Mouse (Mus musculus) liver, postnatal 0 days (tissue): ENCODE results near the gene Ift43. TPM values are rescaled to one million over a fixed set of nuclear protein-coding genes. Genes with fewer than 3 reads are reported as not detected.

Source experiments
- ATAC-seq: fragments of 200-750 bp; cut with Nextera tagmentation; 2 replicates; pipeline ENCODE4 v1.8.0; 2017; ENCODE audit warnings: mild to moderate bottlenecking, moderate library complexity
- DNase-seq: peaks from one replicate; pipeline ENCODE4 v3.0.0-alpha.2; 2016
- H3K27ac ChIP-seq: fragments of 300-500 bp; sonication (generic); 2 replicates; pipeline ENCODE4 v1.5.1; 2014; ENCODE audit warnings: antibody characterized with exemption, moderate library complexity, mild to moderate bottlenecking, low read depth
- H3K27me3 ChIP-seq: fragments of 300-500 bp; sonication (generic); 2 replicates; pipeline ENCODE4 v1.6.1; 2014; ENCODE audit warnings: low read length, control low read depth, mixed read lengths; ENCODE audit not compliant: insufficient read depth
- H3K36me3 ChIP-seq: fragments of 300-500 bp; sonication (generic); replicated peaks from 2 replicates; pipeline ENCODE4 v1.6.1; 2014; ENCODE audit warnings: mild to moderate bottlenecking, control low read depth, low read length, moderate library complexity, mixed read lengths; ENCODE audit not compliant: insufficient read depth
- H3K4me1 ChIP-seq: fragments of 300-500 bp; sonication (generic); 2 replicates; pipeline ENCODE4 v1.6.1; 2014; ENCODE audit warnings: antibody characterized with exemption, mild to moderate bottlenecking, control low read depth; ENCODE audit not compliant: insufficient read depth
- H3K4me2 ChIP-seq: fragments of 300-500 bp; sonication (generic); 2 replicates; pipeline ENCODE4 v1.6.1; 2014; ENCODE audit warnings: low read depth, mild to moderate bottlenecking, low read length, moderate library complexity, mixed read lengths
- H3K4me3 ChIP-seq: fragments of 300-500 bp; sonication (generic); 2 replicates; pipeline ENCODE4 v1.5.1; 2014; ENCODE audit warnings: low read depth, low read length
- H3K9ac ChIP-seq: fragments of 300-500 bp; sonication (generic); replicated peaks from 2 replicates; pipeline ENCODE4 v1.6.1; 2014; ENCODE audit warnings: mild to moderate bottlenecking, moderate library complexity
- H3K9me3 ChIP-seq: fragments of 300-500 bp; sonication (generic); 2 replicates; pipeline ENCODE4 v1.6.1; 2016; ENCODE audit warnings: mild to moderate bottlenecking, control low read depth, low read length, mixed read lengths
- CTCF ChIP-seq: sonication (generic); IDR thresholded peaks from 2 replicates; pipeline ENCODE4 v1.5.1; 2016; ENCODE audit warnings: antibody characterized with exemption, low read depth
- EP300 ChIP-seq: IDR thresholded peaks from 2 replicates; pipeline ENCODE4 v1.6.1; 2016; ENCODE audit warnings: antibody characterized with exemption, low read depth, mild to moderate bottlenecking
- WGBS: fragments of 180-500 bp; shearing (Covaris S2); extraction: QIAGEN DNeasy Blood & Tissue Kit; methylation state at CpG from one replicate; pipeline ENCODE4 v1.1.7; 2014; ENCODE audit not compliant: insufficient replicate concordance; 5-methylcytosine and 5-hydroxymethylcytosine counted together
- polyA plus RNA-seq: library from polyadenylated mRNA; unstranded; fragments of >200 nt; fragmentation: Nextera tagmentation; extraction: Ambion mirVana; gene quantifications from 2 replicates; pipeline ENCODE4 v1.2.1, GENCODE M21; 2015

Ift43 gene
- polyA plus RNA-seq, 1 experiment from 2014 or later, result 8.4 TPM

GRCm38 (mm10) chr12:86181320-86181751 is 99.0 kb downstream of the Ift43 start:
- Histone ChIP-seq H3K9ac (no peak overlapping the region), H3K4me2 (no peak overlapping the region), H3K9me3 (no peaks in the 10 kb centered on the region), H3K27ac (no peak overlapping the region), H3K27me3 (no peaks in the 10 kb centered on the region), H3K4me1 (no peaks in the 10 kb centered on the region), H3K36me3 (no peaks in the 10 kb centered on the region), H3K4me3 (no peak overlapping the region)
- DNase-seq, result no peak
- no peak for TF ChIP-seq EP300
- TF ChIP-seq CTCF, result no peak
- no peak for ATAC-seq
- whole genome bisulfite sequencing, result 25% methylated on average over 8 of the region's 8 CpGs

- DNase-seq, result no peak
- TF ChIP-seq CTCF (no peak), EP300 (no peak)
- no peaks in the 10 kb centered on the region for H3K36me3 ChIP-seq
- no peak overlapping the region for H3K4me2 ChIP-seq
- no peak overlapping the region for H3K9ac ChIP-seq
- H3K27ac ChIP-seq, result no peak overlapping the region
- H3K27me3 ChIP-seq, result no peaks in the 10 kb centered on the region
- H3K4me1 ChIP-seq, result no peaks in the 10 kb centered on the region
- ATAC-seq, result no peak
- H3K4me3 ChIP-seq, result no peak overlapping the region
- WGBS, result 33% methylated on average over 2 of the region's 2 CpGs
- no peaks in the 10 kb centered on the region for H3K9me3 ChIP-seq
These were observed 99.5 kb downstream of the Ift43 start for GRCm38 (mm10) chr12:86181879-86182278.

- no peak for ATAC-seq
- no peak overlapping the region for H3K27ac ChIP-seq
- no peak overlapping the region for H3K4me2 ChIP-seq
- no peak overlapping the region for H3K4me3 ChIP-seq
- no peak for DNase-seq
- no peaks in the 10 kb centered on the region for H3K4me1 ChIP-seq
- TF ChIP-seq EP300 (no peak), CTCF (no peak)
- H3K27me3 ChIP-seq, result no peaks in the 10 kb centered on the region
- no peak overlapping the region for H3K9ac ChIP-seq
- 76% methylated on average over 1 of the region's 1 CpGs for WGBS
- H3K36me3 ChIP-seq, result no peaks in the 10 kb centered on the region
- H3K9me3 ChIP-seq, result no peaks in the 10 kb centered on the region
These were observed 100.1 kb downstream of the Ift43 start for GRCm38 (mm10) chr12:86182414-86182813.

GRCm38 (mm10) chr12:86188161-86188560 is 105.8 kb downstream of the Ift43 start:
- WGBS, result 62% methylated on average over 5 of the region's 5 CpGs

GRCm38 (mm10) chr12:86189601-86190323 is 107.4 kb downstream of the Ift43 start:
- WGBS, result 17% methylated on average over 19 of the region's 19 CpGs
- Histone ChIP-seq H3K4me1 (no peaks in the 10 kb centered on the region), H3K36me3 (no peaks in the 10 kb centered on the region), H3K4me2 (no peak overlapping the region), H3K9ac (no peak overlapping the region), H3K9me3 (no peaks in the 10 kb centered on the region), H3K27ac (no peak overlapping the region), H3K27me3 (no peaks in the 10 kb centered on the region; the same call in 1 of the 2 replicates), H3K4me3 (no peak overlapping the region)
- DNase-seq, result peak; percentile 29
- no peak for ATAC-seq
- no peak for TF ChIP-seq EP300
- TF ChIP-seq CTCF, result no peak

More at GRCm38 (mm10) chr12:86188161-86188560, 105.8 kb downstream of the Ift43 start:
- peak; percentile 47 for DNase-seq
- Histone ChIP-seq H3K4me1 (no peaks in the 10 kb centered on the region), H3K27me3 (no peaks in the 10 kb centered on the region; the same call in 1 of the 2 replicates), H3K36me3 (no peaks in the 10 kb centered on the region), H3K27ac (no peak overlapping the region), H3K4me2 (no peak overlapping the region), H3K4me3 (no peak overlapping the region), H3K9me3 (no peaks in the 10 kb centered on the region), H3K9ac (no peak overlapping the region)
- no peak for ATAC-seq
- peak; percentile 59 for TF ChIP-seq CTCF
- TF ChIP-seq EP300, result no peak

- H3K27ac ChIP-seq, result no peak overlapping the region
- no peak overlapping the region for H3K4me3 ChIP-seq
- H3K4me1 ChIP-seq, result no peaks in the 10 kb centered on the region
- no peak overlapping the region for H3K4me2 ChIP-seq
- no peaks in the 10 kb centered on the region; the same call in 1 of the 2 replicates for H3K27me3 ChIP-seq
- no peaks in the 10 kb centered on the region for H3K9me3 ChIP-seq
- no peak for ATAC-seq
- 68% methylated on average over 15 of the region's 15 CpGs for WGBS
- H3K36me3 ChIP-seq, result no peaks in the 10 kb centered on the region
- no peak overlapping the region for H3K9ac ChIP-seq
- no peak for TF ChIP-seq EP300
- TF ChIP-seq CTCF, result no peak
- no peak for DNase-seq
These were observed 109.7 kb downstream of the Ift43 start for GRCm38 (mm10) chr12:86192036-86192449.
